ENCODE assay signal across 8 mouse cellular contexts in genomic region chr6:50109757-50110378, GRCm38 (mm10). TPM values are rescaled to one million over a fixed set of nuclear protein-coding genes. Genes with fewer than 3 reads are reported as not detected.
A peak's percentile ranks its signal among the peaks of the same experiment; 100 is the strongest.
DNase-seq lines count a peak whose midpoint lies in the region; ATAC-seq and TF ChIP-seq lines count a peak whose summit lies in the region.

Gene Mpp6 (plus strand): TSS chr6:50110241.

- H3K27ac ChIP-seq in hindbrain, embryonic 13.5 days = peak within 1 kb of the TSS; percentile 90

- POLR2A ChIA-PET in Patski (lab: Charles Lee) = no interaction called here

- peak within 1 kb of the TSS; percentile 80 for H3K4me2 ChIP-seq in hindbrain, embryonic 13.5 days

- H3K27me3 ChIP-seq in Patski = peaks cover 6% of the 10 kb centered on the region
- no peaks in the 10 kb centered on the region for H3K27me3 ChIP-seq in hindbrain, embryonic 13.5 days

- peak within 1 kb of the TSS; percentile 87 for H3K4me3 ChIP-seq in hindbrain, embryonic 13.5 days

- CTCF ChIA-PET in Patski (lab: Charles Lee) = interaction anchor here (0.7 kb wide), 1 partner anchor 178 kb away, joined by 3 read pairs; no protein-coding TSS in a partner anchor

- H3K9ac ChIP-seq in hindbrain, embryonic 13.5 days = peak within 1 kb of the TSS; percentile 91

- peaks cover 21% of the 10 kb centered on the region for H3K4me1 ChIP-seq in hindbrain, embryonic 13.5 days (replicated peaks)

- H3K9me3 ChIP-seq in hindbrain, embryonic 13.5 days = no peaks in the 10 kb centered on the region

- H3K36me3 ChIP-seq in hindbrain, embryonic 13.5 days = no peaks in the 10 kb centered on the region

- no peak for DNase-seq in Patski (ENCODE audit: low read depth, low spot score)
- peak; percentile 87 to 92 for DNase-seq in cerebellum, postnatal 25 days
- DNase-seq in frontal cortex, postnatal 25 days (ENCODE audit: low spot score in 2 of 2) = peak; percentile 52
- peak; percentile 47 for DNase-seq in left cerebral cortex, adult 11 months (ENCODE audit: low spot score)
- DNase-seq in lung, postnatal 4 days = peak; percentile 88 to 89
- peak; percentile 92 for DNase-seq in retina, postnatal 1 day
- DNase-seq in urinary bladder, adult 18-20 months (ENCODE audit: low spot score in 2 of 2) = peak; percentile 72 to 81

- ATAC-seq in Patski = peak; percentile 71
- ATAC-seq in hindbrain, embryonic 13.5 days (ENCODE audit: low FRiP score) = peak; percentile 93

- WGBS in hindbrain, embryonic 13.5 days = under 1% methylated on average over 48 of the region's 74 CpGs

- peak; percentile 84 for TF ChIP-seq CTCF in Patski (IDR thresholded peaks at IDR 0.05)

- in situ Hi-C loops in Patski (cut with MboI; ENCODE audit: low pct_unique_long_range_greater_than_20kb) = loop anchor here (5.0 to 10.0 kb wide), 6 partner anchors 72 to 593 kb away; no protein-coding TSS in a partner anchor

RNA-seq across cellular contexts. Expression of gene Mpp6, which starts in this region (rescaled TPM):
- 44.7 TPM for polyA plus RNA-seq in Patski (2021)
- polyA plus RNA-seq in hindbrain, embryonic 13.5 days (2015; fragmentation: Nextera tagmentation; extraction: Ambion mirVana) = 50.5 and 52.4 TPM in 2 replicates
